Mouse (Mus musculus) myocyte (in vitro differentiated cells): ENCODE measurements at regions not wholly inside any gene's neighbourhood (a gene's known extent, or its start where the extent isn't known, plus 50 kb on each side); places are given as distances from the start of the nearest gene placed in this dataset.

ENCODE experiments used
- H3K27me3 ChIP-seq: one replicate; pipeline ENCODE4 v1.6.1; 2011; ENCODE audit not compliant: control insufficient read depth, insufficient read depth, insufficient read length
- H3K36me3 ChIP-seq: one replicate; pipeline ENCODE4 v1.6.1; 2011; ENCODE audit not compliant: control insufficient read depth, insufficient read depth
- H3K4me2 ChIP-seq: one replicate; pipeline ENCODE4 v1.6.1; 2011; ENCODE audit warnings: low read depth, control low read depth
- H3K4me3 ChIP-seq: one replicate; pipeline ENCODE4 v1.5.1; 2011; ENCODE audit warnings: mild to moderate bottlenecking, control low read depth, moderate library complexity
- H3K79me2 ChIP-seq: one replicate; pipeline ENCODE4 v1.6.1; 2011; ENCODE audit not compliant: control insufficient read depth, insufficient read depth
- H3ac ChIP-seq: one replicate; pipeline ENCODE4 v1.6.1; 2011; ENCODE audit not compliant: control insufficient read depth, insufficient read length
- CEBPB ChIP-seq: IDR thresholded peaks from 2 replicates; pipeline ENCODE4 v1.6.1; 2011; ENCODE audit warnings: mild to moderate bottlenecking, moderate library complexity; ENCODE audit not compliant: poor library complexity, insufficient read depth, severe bottlenecking
- E2F4 ChIP-seq: IDR thresholded peaks from one replicate; pipeline ENCODE4 v1.6.1; 2011; ENCODE audit warnings: mild to moderate bottlenecking, control low read depth, moderate library complexity; ENCODE audit not compliant: insufficient read depth
- MAX ChIP-seq: IDR thresholded peaks from one replicate; pipeline ENCODE4 v1.6.1; 2011; ENCODE audit warnings: low read depth, mild to moderate bottlenecking, control low read depth
- MYOD1 ChIP-seq, 3 experiments: IDR thresholded peaks; one replicate each; pipeline ENCODE4 v1.6.1; 2011; ENCODE audit warnings: control low read depth in 2 of 3, low read depth in 2 of 3, mild to moderate bottlenecking in 2 of 3, moderate library complexity in 1 of 3; ENCODE audit not compliant: insufficient read length in 2 of 3, control insufficient read depth in 1 of 3
- MYOG ChIP-seq, 3 experiments: IDR thresholded peaks; one replicate each; pipeline ENCODE4 v1.6.1; 2011; ENCODE audit warnings: control low read depth in 2 of 3, low read depth in 2 of 3, mild to moderate bottlenecking in 2 of 3; ENCODE audit not compliant: insufficient read length in 2 of 3, control insufficient read depth in 1 of 3, insufficient read depth in 1 of 3
- POLR2A ChIP-seq: IDR thresholded peaks from one replicate; pipeline ENCODE4 v1.6.1; 2011; ENCODE audit warnings: low read depth, mild to moderate bottlenecking, control low read depth, moderate library complexity; ENCODE audit not compliant: insufficient read length
- POLR2AphosphoS2 ChIP-seq: IDR thresholded peaks from one replicate; pipeline ENCODE4 v1.6.1; 2011; ENCODE audit warnings: low read depth, control low read depth; ENCODE audit not compliant: insufficient read length
- REST ChIP-seq: IDR thresholded peaks from one replicate; pipeline ENCODE4 v1.6.1; 2011; ENCODE audit warnings: mild to moderate bottlenecking, control low read depth, moderate library complexity; ENCODE audit not compliant: insufficient read depth, insufficient read length
- SRF ChIP-seq: IDR thresholded peaks from one replicate; pipeline ENCODE4 v1.6.1; 2011; ENCODE audit warnings: low read depth; ENCODE audit not compliant: control insufficient read depth, insufficient read length
- TCF12 ChIP-seq: IDR thresholded peaks from one replicate; pipeline ENCODE4 v1.6.1; 2011; ENCODE audit warnings: mild to moderate bottlenecking, control low read depth; ENCODE audit not compliant: poor library complexity, insufficient read depth, severe bottlenecking
- TCF3 ChIP-seq: IDR thresholded peaks from one replicate; pipeline ENCODE4 v1.6.1; 2011; ENCODE audit warnings: low read depth, control low read depth; ENCODE audit not compliant: insufficient read length
- USF1 ChIP-seq: IDR thresholded peaks from one replicate; pipeline ENCODE4 v1.6.1; 2011; ENCODE audit warnings: low read depth, mild to moderate bottlenecking, control low read depth, moderate library complexity

DNA sequence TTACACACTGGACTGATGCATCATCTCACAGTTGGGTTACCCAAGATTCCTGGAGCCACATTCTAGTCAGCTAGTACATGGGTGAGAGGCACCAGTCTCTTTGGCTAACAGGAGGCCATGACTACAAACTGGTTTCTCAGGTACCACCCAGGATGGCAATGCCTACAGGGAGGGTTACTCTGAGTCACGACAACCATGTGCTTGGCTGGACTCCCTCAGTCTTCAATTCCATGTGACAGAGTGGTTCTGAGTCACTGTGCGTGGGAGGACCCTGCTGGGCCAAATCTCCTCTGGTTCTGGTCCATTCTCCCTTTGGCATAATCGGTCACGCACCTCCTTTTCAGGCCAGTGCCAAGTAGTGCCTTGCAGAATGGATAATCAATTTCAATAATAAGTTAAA, 482.5 kb downstream of the Tbc1d22a start:
- Histone ChIP-seq H3K27me3 (no peaks in the 10 kb centered on the region), H3K36me3 (no peaks in the 10 kb centered on the region), H3K79me2 (no peaks in the 10 kb centered on the region), H3K4me2 (no peak overlapping the region), H3K4me3 (no peak overlapping the region), H3ac (no peak overlapping the region)
- no peak for TF ChIP-seq REST
- no peak for TF ChIP-seq SRF
- TF ChIP-seq CEBPB, result no peak
- TF ChIP-seq E2F4, result no peak
- TF ChIP-seq TCF3, result no peak
- no peak for TF ChIP-seq POLR2A
- TF ChIP-seq POLR2AphosphoS2, result no peak
- TF ChIP-seq TCF12, result no peak

DNA sequence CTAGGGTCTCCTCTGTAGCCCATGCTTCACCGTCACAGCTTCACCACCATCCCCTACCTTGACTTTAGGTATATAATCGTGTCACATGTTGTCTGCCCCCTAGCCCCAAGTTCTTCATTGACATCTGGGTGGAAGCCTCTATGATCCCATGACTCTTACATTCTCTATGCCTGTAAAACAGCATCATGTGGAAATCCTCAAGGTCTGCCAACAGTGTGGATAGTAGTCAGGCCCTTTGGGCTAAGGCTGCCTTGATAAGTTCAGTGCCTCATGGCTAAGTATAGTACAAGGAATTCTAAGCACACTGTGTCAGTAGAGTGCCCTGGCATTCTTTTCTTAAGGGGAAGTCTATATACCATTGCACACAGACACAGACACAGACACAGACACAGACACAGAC, 496.2 kb downstream of the Tbc1d22a start:
- no peak for TF ChIP-seq REST
- no peak for TF ChIP-seq CEBPB
- no peak for TF ChIP-seq SRF
- no peak for TF ChIP-seq MYOG (IDR thresholded peaks at IDR 0.05; ENCODE audit: control insufficient read depth in 1 of 3, insufficient read depth in 1 of 3, insufficient read length in 2 of 3, low read depth in 2 of 3)
- TF ChIP-seq MYOD1 (IDR thresholded peaks at IDR 0.05; ENCODE audit: control insufficient read depth in 1 of 3, insufficient read length in 2 of 3, low read depth in 2 of 3), result no peak
- no peak for TF ChIP-seq TCF3
- Histone ChIP-seq H3ac (no peak overlapping the region), H3K79me2 (no peaks in the 10 kb centered on the region), H3K4me2 (no peak overlapping the region), H3K4me3 (no peak overlapping the region), H3K36me3 (no peaks in the 10 kb centered on the region), H3K27me3 (no peaks in the 10 kb centered on the region)

DNA sequence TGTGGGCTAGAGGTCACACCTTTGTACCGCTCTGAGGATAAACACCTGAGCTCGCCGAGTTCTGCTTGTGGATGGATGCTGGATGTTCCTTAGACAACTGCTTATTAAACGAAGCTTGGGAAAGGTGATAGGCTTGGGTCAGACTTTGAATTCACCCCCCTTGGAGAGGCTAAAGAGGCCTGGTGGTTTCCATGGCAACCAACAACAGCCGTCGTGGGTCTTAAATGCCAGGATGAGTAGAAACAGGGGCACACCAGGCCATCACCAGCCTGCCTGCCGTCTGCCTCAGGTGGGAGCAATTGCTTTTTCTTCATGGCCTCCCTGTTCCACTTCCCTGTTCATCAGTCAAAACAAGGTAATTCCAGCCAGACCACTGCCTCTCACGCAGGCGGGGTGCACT, 504.1 kb downstream of the Tbc1d22a start:
- H3K79me2 ChIP-seq, result no peaks in the 10 kb centered on the region
- no peak overlapping the region for H3ac ChIP-seq
- H3K4me3 ChIP-seq, result no peak overlapping the region
- no peaks in the 10 kb centered on the region for H3K27me3 ChIP-seq
- no peaks in the 10 kb centered on the region for H3K36me3 ChIP-seq
- no peak overlapping the region for H3K4me2 ChIP-seq
- TF ChIP-seq REST (no peak), POLR2A (no peak), USF1 (no peak), TCF12 (no peak), TCF3 (no peak), SRF (no peak), MAX (no peak)

DNA sequence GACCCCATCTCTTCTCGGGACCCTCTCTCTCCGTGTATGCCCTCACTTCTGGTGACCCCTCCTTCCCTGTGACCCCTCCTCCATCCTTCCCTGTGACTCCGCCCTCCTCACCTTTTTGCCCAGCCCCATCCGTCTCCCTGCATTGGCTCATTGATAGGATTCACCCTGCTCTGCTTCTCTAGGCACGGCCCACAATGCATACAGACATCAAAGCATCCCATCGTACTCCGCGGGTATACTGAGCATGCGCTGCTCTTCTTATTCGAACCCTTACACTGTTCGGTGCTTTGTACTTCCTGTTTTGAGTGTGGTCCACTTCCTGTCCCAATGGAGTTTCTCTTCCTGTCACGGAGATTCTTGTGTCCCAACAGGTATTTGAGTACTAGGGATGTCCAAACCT, 504.8 kb downstream of the Tbc1d22a start:
- no peak overlapping the region for H3ac ChIP-seq
- no peak overlapping the region for H3K4me2 ChIP-seq
- no peaks in the 10 kb centered on the region for H3K27me3 ChIP-seq
- H3K36me3 ChIP-seq, result no peaks in the 10 kb centered on the region
- TF ChIP-seq TCF3 (no peak), USF1 (no peak), MYOD1 (IDR thresholded peaks at IDR 0.05; ENCODE audit: control insufficient read depth in 1 of 3, insufficient read length in 2 of 3, low read depth in 2 of 3) (no peak), TCF12 (no peak), POLR2A (no peak), MAX (no peak), E2F4 (no peak), CEBPB (no peak), REST (no peak), MYOG (IDR thresholded peaks at IDR 0.05; ENCODE audit: control insufficient read depth in 1 of 3, insufficient read depth in 1 of 3, insufficient read length in 2 of 3, low read depth in 2 of 3) (no peak)
- no peak overlapping the region for H3K4me3 ChIP-seq
- no peaks in the 10 kb centered on the region for H3K79me2 ChIP-seq

DNA sequence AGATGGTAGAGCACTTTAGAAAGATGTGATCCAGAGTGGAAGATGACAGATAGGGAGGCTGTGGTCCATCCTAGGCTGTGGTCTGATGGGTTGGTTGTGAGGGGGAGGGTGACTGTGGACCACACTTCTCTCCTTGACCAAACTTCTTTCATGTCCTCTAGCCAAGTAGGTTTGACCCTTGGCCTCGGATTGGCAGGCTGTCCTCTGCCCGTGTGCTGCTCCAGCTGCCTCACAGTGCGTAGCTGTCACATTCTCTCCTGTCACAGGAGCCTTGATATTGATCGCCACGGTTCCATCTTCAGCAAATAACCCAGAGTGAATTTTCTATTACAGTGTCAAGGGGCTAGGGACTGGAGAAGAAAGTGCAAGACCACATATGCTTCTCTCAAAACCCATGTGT, 506.9 kb downstream of the Tbc1d22a start:
- no peaks in the 10 kb centered on the region for H3K27me3 ChIP-seq
- H3K4me3 ChIP-seq, result no peak overlapping the region
- no peaks in the 10 kb centered on the region for H3K79me2 ChIP-seq
- no peaks in the 10 kb centered on the region for H3K36me3 ChIP-seq
- H3ac ChIP-seq, result no peak overlapping the region
- TF ChIP-seq E2F4 (no peak), REST (no peak), MAX (no peak), CEBPB (no peak)
- H3K4me2 ChIP-seq, result no peak overlapping the region

DNA sequence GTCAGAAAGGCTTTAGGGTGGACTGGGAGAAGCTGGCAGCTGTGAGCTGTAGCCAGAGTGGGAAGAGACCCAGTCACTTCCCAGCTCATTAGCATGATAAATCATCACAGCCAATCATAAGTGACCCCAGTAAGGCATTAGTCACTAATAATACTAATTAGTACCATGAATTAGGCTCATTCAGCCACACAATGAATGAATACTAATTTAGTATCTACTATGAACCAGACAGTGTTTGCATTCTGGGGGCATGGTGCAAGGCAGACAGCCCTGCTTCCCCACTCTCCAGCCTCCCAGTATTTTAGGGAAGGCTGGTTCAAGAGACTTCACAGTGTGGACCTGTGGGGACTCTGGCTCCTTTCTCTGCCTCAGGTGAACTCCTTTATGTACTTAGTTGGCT, 523.7 kb downstream of the Tbc1d22a start:
- Histone ChIP-seq H3K27me3 (no peaks in the 10 kb centered on the region), H3K4me3 (no peak overlapping the region), H3K36me3 (no peaks in the 10 kb centered on the region), H3ac (no peak overlapping the region), H3K79me2 (no peaks in the 10 kb centered on the region), H3K4me2 (no peak overlapping the region)
- TF ChIP-seq USF1 (no peak), POLR2A (no peak), REST (no peak), TCF3 (no peak), TCF12 (no peak), CEBPB (no peak), MAX (no peak), MYOD1 (IDR thresholded peaks at IDR 0.05; ENCODE audit: control insufficient read depth in 1 of 3, insufficient read length in 2 of 3, low read depth in 2 of 3) (no peak), SRF (no peak), POLR2AphosphoS2 (no peak), E2F4 (no peak), MYOG (IDR thresholded peaks at IDR 0.05; ENCODE audit: control insufficient read depth in 1 of 3, insufficient read depth in 1 of 3, insufficient read length in 2 of 3, low read depth in 2 of 3) (no peak)
